Mouse (Mus musculus): ENCODE measurements around the gene Inpp5f.

DNA sequence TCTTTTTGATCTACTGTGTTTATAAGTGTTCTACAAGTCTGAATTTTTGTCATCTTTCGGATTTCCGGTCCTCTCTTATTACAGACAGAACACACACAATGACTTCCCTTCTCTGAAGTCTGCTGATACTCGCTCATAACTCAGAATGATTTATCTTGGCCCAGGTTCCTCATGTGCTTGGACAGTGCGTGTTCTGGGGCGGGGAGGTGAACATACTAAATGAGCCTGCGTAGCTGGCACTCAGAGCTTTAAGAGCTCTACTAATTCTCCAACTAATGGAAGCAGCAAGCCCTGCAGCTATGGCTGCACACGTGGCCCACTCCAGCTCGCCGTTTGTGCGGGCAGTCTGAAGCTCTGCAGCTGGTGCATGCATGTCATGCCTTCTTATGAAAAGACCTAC is 117.6 kb downstream of the Inpp5f start:
- TF ChIP-seq EP300 (IDR thresholded peaks at IDR 0.05; ENCODE audit: low read depth in 1 of 2, low read length in 2 of 2) (no peak), TBP (IDR thresholded peaks at IDR 0.05; ENCODE audit: low read depth, low read length) (no peak), CTCF (IDR thresholded peaks at IDR 0.05 in 2 of 3, conservative IDR thresholded peaks at IDR 0.05 in 1 of 3; ENCODE audit: control insufficient read depth in 1 of 3, insufficient read depth in 1 of 3, low read depth in 2 of 3, low read length in 3 of 3, poor library complexity in 1 of 3, severe bottlenecking in 1 of 3) (no peak), RAD21 (IDR thresholded peaks at IDR 0.05; ENCODE audit: low read depth, low read length) (no peak), E2F4 (IDR thresholded peaks at IDR 0.05; ENCODE audit: borderline replicate concordance, low read depth, low read length) (no peak), ZC3H11A (IDR thresholded peaks at IDR 0.05; ENCODE audit: low read depth, low read length) (no peak), MYC (IDR thresholded peaks at IDR 0.05; ENCODE audit: low read depth, low read length) (no peak), POLR2A (IDR thresholded peaks at IDR 0.05; ENCODE audit: control insufficient read depth in 1 of 2, insufficient read depth in 1 of 2, low read depth in 1 of 2, low read length in 2 of 2, poor library complexity in 1 of 2) (no peak), POLR2AphosphoS2 (IDR thresholded peaks at IDR 0.05; ENCODE audit: low read length) (no peak)
